ENCODE assay signal across 20 mouse cellular contexts in the genomic region with DNA sequence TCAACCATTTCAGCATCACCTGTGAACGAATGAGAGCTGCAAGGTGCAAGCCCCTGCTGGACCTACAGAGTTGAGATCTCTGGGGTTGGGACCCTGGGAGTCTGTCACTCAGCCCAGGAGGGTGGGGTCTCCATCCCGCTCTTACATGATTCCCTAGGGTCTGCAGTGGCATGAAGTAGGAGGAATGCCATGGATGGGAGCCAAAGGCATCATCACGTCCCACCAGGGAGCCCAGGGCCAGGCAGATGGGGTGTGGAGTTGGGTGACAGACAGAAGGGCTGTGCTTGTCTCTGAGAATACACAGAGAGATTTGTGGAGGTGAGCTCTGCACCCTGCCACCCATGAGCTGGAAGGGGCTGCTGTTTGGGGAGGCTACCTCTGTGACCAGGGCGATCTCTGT.
"Had no signal": no experiment of that assay in that cellular context is flagged by ENCODE, and none has a peak within 500 bp of the region (broad histone marks: within the 10 kb centered on the region; RNA-seq: fewer than 3 reads in every experiment).

No protein-coding gene starts in this region.

- H3K27ac ChIP-seq: limb, embryonic 12.5 days; limb, embryonic 15.5 days; liver, embryonic 14.5 days; macrophage; stomach, postnatal 0 days had no signal

- ATAC-seq: liver, postnatal 0 days; lung, postnatal 0 days had no signal

- H3K4me2 ChIP-seq: limb, embryonic 12.5 days; limb, embryonic 15.5 days; liver, embryonic 11.5 days; lung, embryonic 14.5 days; midbrain, embryonic 11.5 days had no signal

- H3K27me3 ChIP-seq: limb, embryonic 12.5 days; limb, embryonic 15.5 days had no signal

- DNase-seq: kidney, postnatal 14 days; kidney, postnatal 4 days; left cerebral cortex, postnatal 4 days; liver, postnatal 0 days; lung, embryonic 14.5 days; midbrain, embryonic 14.5 days; right cerebral cortex, adult 18-20 months; right cerebral cortex, postnatal 14 days; right cerebral cortex, postnatal 4 days; thymus, adult 2 months; thymus, postnatal 14 days; thymus, postnatal 4 days had no signal

- H3K9me3 ChIP-seq: limb, embryonic 12.5 days; limb, embryonic 15.5 days had no signal

- H3K4me3 ChIP-seq: limb, embryonic 12.5 days; limb, embryonic 15.5 days had no signal

- H3K9ac ChIP-seq: limb, embryonic 12.5 days; limb, embryonic 15.5 days; liver, embryonic 14.5 days; liver, postnatal 0 days; lung, embryonic 14.5 days had no signal
